Comparison of ENCODE assay signal across 8 mouse cellular contexts in genomic region chr19:42315914-42316313, GRCm38 (mm10).
DNase-seq lines count a peak whose midpoint lies in the region; ATAC-seq and TF ChIP-seq lines count a peak whose summit lies in the region.

No protein-coding gene starts in this region.

- no peak for TF ChIP-seq POLR2A in lung, adult 2 months (IDR thresholded peaks at IDR 0.05; ENCODE audit: borderline replicate concordance, extremely low read depth, low read depth, low read length)

- peak; percentile 91 for TF ChIP-seq CTCF in heart, postnatal 0 days (IDR thresholded peaks at IDR 0.05; ENCODE audit: low read depth)
- peak; percentile 79 for TF ChIP-seq CTCF in lung, adult 2 months (IDR thresholded peaks at IDR 0.05; ENCODE audit: insufficient read depth, low read length)

- H3K4me1 ChIP-seq in heart, postnatal 0 days (ENCODE audit: control insufficient read depth, insufficient read depth): no peaks in the 10 kb centered on the region
- H3K4me1 ChIP-seq in lung, adult 2 months (ENCODE audit: control insufficient read depth, insufficient read depth, low read length): no peaks in the 10 kb centered on the region

- 9% methylated on average over 1 of the region's 1 CpGs for WGBS in heart, postnatal 0 days
- 0% methylated on average over 1 of the region's 1 CpGs for WGBS in lung, adult 2 months

- DNase-seq in CD4-positive helper T cell, adult 2 months (ENCODE audit: low read depth, low spot score): peak; percentile 31
- peak; percentile 92 for DNase-seq in brain, adult 2 months (ENCODE audit: low read depth, low spot score)
- peak; percentile 64 for DNase-seq in heart, postnatal 0 days (ENCODE audit: low spot score)
- peak; percentile 62 to 88 for DNase-seq in kidney, postnatal 36 days
- DNase-seq in lung, adult 2 months: peak; percentile 47
- peak; percentile 53 for DNase-seq in ovary, postnatal 10 days (ENCODE audit: low spot score)
- peak; percentile 18 to 58 for DNase-seq in thymus, postnatal 10 days (ENCODE audit: low spot score in 2 of 2)

- ATAC-seq in erythroblast, adult 5-6 weeks (replicated peaks; ENCODE audit: low FRiP score, poor library complexity, severe bottlenecking): peak; percentile 62; the same call in 1 of the 2 replicates
- ATAC-seq in heart, postnatal 0 days (ENCODE audit: insufficient read depth, low read depth): peak; percentile 71

- no peak for TF ChIP-seq EP300 in heart, postnatal 0 days (IDR thresholded peaks at IDR 0.05; ENCODE audit: low read depth)

- H3K9ac ChIP-seq in heart, postnatal 0 days (replicated peaks; ENCODE audit: low read depth, low read length): no peak overlapping the region

- no peak overlapping the region for H3K27ac ChIP-seq in heart, postnatal 0 days (ENCODE audit: low read depth)

- no peak overlapping the region for H3K4me2 ChIP-seq in heart, postnatal 0 days (ENCODE audit: low read depth, low read length)

- H3K27me3 ChIP-seq in heart, postnatal 0 days (ENCODE audit: control insufficient read depth, insufficient read depth, low read length): peaks cover 16% of the 10 kb centered on the region; the same call in 1 of the 2 replicates

- H3K36me3 ChIP-seq in heart, postnatal 0 days (replicated peaks; ENCODE audit: control insufficient read depth, insufficient read depth, low read length): no peaks in the 10 kb centered on the region

- no peak overlapping the region for H3K4me3 ChIP-seq in heart, postnatal 0 days (ENCODE audit: low read depth, low read length)
- H3K4me3 ChIP-seq in lung, adult 2 months (replicated peaks; ENCODE audit: extremely low read depth, low read depth, low read length): no peak overlapping the region

- no peaks in the 10 kb centered on the region for H3K9me3 ChIP-seq in heart, postnatal 0 days (replicated peaks; ENCODE audit: control insufficient read depth, low read length)

Comparison
In these comparisons a context has a peak if more than half of its experiments do, and no peak if none do; other contexts are left out.
1. DNase-seq: peak in every context shown above with its lines; median percentile 92 in brain, adult 2 months; 75 in kidney, postnatal 36 days; 64 in heart, postnatal 0 days; 53 in ovary, postnatal 10 days; 47 in lung, adult 2 months; 38 in thymus, postnatal 10 days; 31 in CD4-positive helper T cell, adult 2 months.